Mouse (Mus musculus) MEL (cell line): Measurements from ENCODE around the gene Thrap3. TPM values are rescaled to one million over a fixed set of nuclear protein-coding genes. Genes with fewer than 3 reads are reported as not detected.

Experiments
- DNase-seq: peaks from one replicate; pipeline ENCODE4 v3.0.0; 2011; ENCODE audit warnings: low read depth, low spot score
- H3K27ac ChIP-seq: 2 replicates; pipeline ENCODE4 v1.5.1; 2012; ENCODE audit warnings: low read depth, mild to moderate bottlenecking, control low read depth, low read length, moderate library complexity; ENCODE audit not compliant: control insufficient read depth
- H3K27me3 ChIP-seq, 2 experiments: fragments of 150-350 bp in 1 of 2; sonication (generic) in 1 of 2; 2 replicates each; pipeline ENCODE4 v1.6.1; 2012; ENCODE audit warnings: low read length in 2 of 2, mild to moderate bottlenecking in 2 of 2, improper control_type of control experiment in 1 of 2, moderate library complexity in 1 of 2; ENCODE audit not compliant: insufficient read depth in 2 of 2, control insufficient read depth in 1 of 2
- H3K36me3 ChIP-seq, 2 experiments: 2 replicates each; pipeline ENCODE4 v1.6.1; 2012 to 2014; ENCODE audit warnings: low read length in 2 of 2, improper control_type of control experiment in 1 of 2, inconsistent platforms in 1 of 2, mild to moderate bottlenecking in 1 of 2; ENCODE audit not compliant: insufficient read depth in 2 of 2, control insufficient read depth in 1 of 2
- H3K4me1 ChIP-seq, 2 experiments: fragments of 150-350 bp in 1 of 2; sonication (generic) in 1 of 2; 2 replicates each; pipeline ENCODE4 v1.6.1; 2012; ENCODE audit warnings: low read length in 2 of 2, improper control_type of control experiment in 1 of 2, mild to moderate bottlenecking in 1 of 2; ENCODE audit not compliant: insufficient read depth in 2 of 2, control insufficient read depth in 1 of 2
- H3K4me3 ChIP-seq, 2 experiments: fragments of 150-350 bp in 1 of 2; sonication (generic) in 1 of 2; 2 replicates each; pipeline ENCODE4 v1.5.1; 2012; ENCODE audit warnings: low read depth in 2 of 2, low read length in 2 of 2, mild to moderate bottlenecking in 2 of 2, moderate library complexity in 2 of 2, control low read depth in 1 of 2, improper control_type of control experiment in 1 of 2; ENCODE audit not compliant: control insufficient read depth in 1 of 2, insufficient read depth in 1 of 2
- H3K79me2 ChIP-seq: 2 replicates; pipeline ENCODE4 v1.6.1; 2012; ENCODE audit warnings: mild to moderate bottlenecking, low read length, moderate library complexity; ENCODE audit not compliant: control insufficient read depth, poor library complexity, insufficient read depth
- H3K9ac ChIP-seq: 2 replicates; pipeline ENCODE4 v1.6.1; 2012; ENCODE audit warnings: low read depth, mild to moderate bottlenecking, control low read depth, low read length, moderate library complexity; ENCODE audit not compliant: control insufficient read depth, poor library complexity, severe bottlenecking
- H3K9me3 ChIP-seq: fragments of 150-350 bp; sonication (generic); replicated peaks from 2 replicates; pipeline ENCODE4 v1.6.1; 2012; ENCODE audit warnings: mild to moderate bottlenecking, low read length, improper control_type of control experiment, moderate library complexity; ENCODE audit not compliant: insufficient read depth
- CHD1 ChIP-seq: IDR thresholded peaks from 2 replicates; pipeline ENCODE4 v1.6.1; 2012; ENCODE audit warnings: low read depth, mild to moderate bottlenecking, inconsistent platforms, low read length, improper control_type of control experiment
- CHD2 ChIP-seq: IDR thresholded peaks from 2 replicates; pipeline ENCODE4 v1.6.1; 2011; ENCODE audit warnings: low read length, improper control_type of control experiment
- E2F4 ChIP-seq: IDR thresholded peaks from 2 replicates; pipeline ENCODE4 v1.6.1; 2011; ENCODE audit warnings: low read depth, low read length, improper control_type of control experiment, borderline replicate concordance
- GABPA ChIP-seq: IDR thresholded peaks from 2 replicates; pipeline ENCODE4 v1.6.1; 2012; ENCODE audit warnings: low read depth, mild to moderate bottlenecking, inconsistent platforms, low read length, improper control_type of control experiment, moderate library complexity
- GATA1 ChIP-seq: IDR thresholded peaks from 2 replicates; pipeline ENCODE4 v1.6.1; 2011; ENCODE audit warnings: low read depth, low read length, improper control_type of control experiment
- HCFC1 ChIP-seq: IDR thresholded peaks from 2 replicates; pipeline ENCODE4 v1.6.1; 2012; ENCODE audit warnings: low read depth, mild to moderate bottlenecking, inconsistent platforms, low read length, improper control_type of control experiment, moderate library complexity
- JUND ChIP-seq: IDR thresholded peaks from 2 replicates; pipeline ENCODE4 v1.6.1; 2011; ENCODE audit warnings: low read depth, mild to moderate bottlenecking, improper control_type of control experiment, low read length
- KAT2A ChIP-seq: conservative IDR thresholded peaks from 2 replicates; pipeline ENCODE4 v1.6.1; 2012; ENCODE audit warnings: low read depth, low read length, improper control_type of control experiment, inconsistent platforms
- MAFK ChIP-seq: IDR thresholded peaks from 2 replicates; pipeline ENCODE4 v1.6.1; 2011; ENCODE audit warnings: low read depth, mild to moderate bottlenecking, low read length, improper control_type of control experiment, borderline replicate concordance
- MAX ChIP-seq: IDR thresholded peaks from 2 replicates; pipeline ENCODE4 v1.6.1; 2011; ENCODE audit warnings: low read length, improper control_type of control experiment
- MEF2A ChIP-seq: IDR thresholded peaks from 2 replicates; pipeline ENCODE4 v1.6.1; 2014; ENCODE audit warnings: low read depth, mild to moderate bottlenecking, inconsistent platforms, low read length, improper control_type of control experiment; ENCODE audit not compliant: poor library complexity, insufficient replicate concordance, severe bottlenecking; ENCODE audit errors: extremely low read depth
- MXI1 ChIP-seq: IDR thresholded peaks from 2 replicates; pipeline ENCODE4 v1.6.1; 2011; ENCODE audit warnings: mild to moderate bottlenecking, low read depth, low read length, improper control_type of control experiment
- MYB ChIP-seq: IDR thresholded peaks from 2 replicates; pipeline ENCODE4 v1.6.1; 2011; ENCODE audit warnings: mild to moderate bottlenecking, low read depth, low read length, improper control_type of control experiment
- MYC ChIP-seq: IDR thresholded peaks from 2 replicates; pipeline ENCODE4 v1.6.1; 2011; ENCODE audit warnings: low read depth, mild to moderate bottlenecking, low read length, improper control_type of control experiment, moderate library complexity
- NELFE ChIP-seq: IDR thresholded peaks from 2 replicates; pipeline ENCODE4 v1.6.1; 2011; ENCODE audit warnings: low read depth, low read length, improper control_type of control experiment
- NRF1 ChIP-seq: IDR thresholded peaks from 2 replicates; pipeline ENCODE4 v1.6.1; 2014; ENCODE audit warnings: low read depth, mild to moderate bottlenecking, inconsistent platforms, low read length, improper control_type of control experiment, moderate library complexity; ENCODE audit not compliant: poor library complexity, insufficient read depth, severe bottlenecking
- POLR2A ChIP-seq, 2 experiments: IDR thresholded peaks; 2 replicates each; pipeline ENCODE4 v1.6.1; 2011 to 2012; ENCODE audit warnings: low read length in 2 of 2, mild to moderate bottlenecking in 2 of 2, control low read depth in 1 of 2, improper control_type of control experiment in 1 of 2, low read depth in 1 of 2, moderate library complexity in 1 of 2; ENCODE audit not compliant: control insufficient read depth in 1 of 2, insufficient read depth in 1 of 2, poor library complexity in 1 of 2
- POLR2AphosphoS5 ChIP-seq: IDR thresholded peaks from 2 replicates; pipeline ENCODE4 v1.6.1; 2012; ENCODE audit warnings: low read depth, borderline replicate concordance, mild to moderate bottlenecking, inconsistent platforms, low read length, moderate library complexity, mixed read lengths
- RCOR1 ChIP-seq: IDR thresholded peaks from 2 replicates; pipeline ENCODE4 v1.6.1; 2012; ENCODE audit warnings: low read depth, mild to moderate bottlenecking, inconsistent platforms, low read length, improper control_type of control experiment
- SIN3A ChIP-seq: IDR thresholded peaks from 2 replicates; pipeline ENCODE4 v1.6.1; 2012; ENCODE audit warnings: low read length, improper control_type of control experiment, inconsistent platforms
- TCF12 ChIP-seq: IDR thresholded peaks from 2 replicates; pipeline ENCODE4 v1.6.1; 2014; ENCODE audit warnings: low read depth, mild to moderate bottlenecking, inconsistent platforms, low read length, improper control_type of control experiment, moderate library complexity
- USF1 ChIP-seq: IDR thresholded peaks from 2 replicates; pipeline ENCODE4 v1.6.1; 2014; ENCODE audit warnings: low read depth, mild to moderate bottlenecking, inconsistent platforms, low read length, improper control_type of control experiment, moderate library complexity
- ZC3H11A ChIP-seq: IDR thresholded peaks from 2 replicates; pipeline ENCODE4 v1.6.1; 2012; ENCODE audit warnings: low read depth, mild to moderate bottlenecking, inconsistent platforms, low read length, improper control_type of control experiment
- polyA plus RNA-seq, 2 experiments: library from polyadenylated mRNA; stranded (reverse) in 1 of 2; unstranded in 1 of 2; fragments of >175 nt in 1 of 2; fragments of >200 nt in 1 of 2; gene quantifications; 2 replicates each; pipeline versions ENCODE4 v1.2.1 to v1.2.4; 2012; ENCODE audit warnings: low replicate concordance in 2 of 2, low read depth in 1 of 2; ENCODE audit not compliant: insufficient read length in 2 of 2, insufficient read depth in 1 of 2, missing spikeins in 1 of 2
- total RNA-seq: library from RNA; depleted of rRNA; stranded (reverse); fragments of 300-350 nt; gene quantifications from 2 replicates; pipeline ENCODE4 v1.2.3, GENCODE M21; 2012

Thrap3 gene
- total and polyA plus RNA-seq, 3 experiments, result 158 to 471 (median 310) TPM

- TF ChIP-seq NRF1, result no peak
- no peak for TF ChIP-seq GABPA
- TF ChIP-seq POLR2A (IDR thresholded peaks at IDR 0.05; ENCODE audit: control insufficient read depth in 1 of 2, insufficient read depth in 1 of 2, low read depth in 1 of 2, low read length in 2 of 2, poor library complexity in 1 of 2), result no peak
- TF ChIP-seq MEF2A, result no peak
- TF ChIP-seq GATA1, result no peak
- TF ChIP-seq ZC3H11A, result no peak
- TF ChIP-seq USF1, result no peak
- no peak for TF ChIP-seq MAFK
- TF ChIP-seq, all 39 proteins: peak for 0
- H3K4me1 ChIP-seq, result no peaks in the 10 kb centered on the region
- H3K9me3 ChIP-seq, result no peaks in the 10 kb centered on the region
- H3K36me3 ChIP-seq, result peaks cover 0 to 4% of the 10 kb centered on the region in 2 experiments; a peak in 2 of 4 replicates
- no peaks in the 10 kb centered on the region for H3K79me2 ChIP-seq
- H3K9ac ChIP-seq, result no peak overlapping the region
- no peaks in the 10 kb centered on the region for H3K27me3 ChIP-seq
- DNase-seq, result no peak
- H3K27ac ChIP-seq, result no peak overlapping the region
- H3K4me3 ChIP-seq, result no peak overlapping the region
Observed at GRCm38 (mm10) chr4:126130502-126130901, 72.1 kb downstream of the Thrap3 start.

- Histone ChIP-seq H3K27ac (no peak overlapping the region), H3K9ac (no peak overlapping the region), H3K9me3 (no peaks in the 10 kb centered on the region), H3K4me3 (no peak overlapping the region), H3K36me3 (peaks cover 0 to 7% of the 10 kb centered on the region in 2 experiments; a peak in 1 of 4 replicates), H3K27me3 (no peaks in the 10 kb centered on the region), H3K79me2 (0 out of 2 replicates have a peak, but pooled peaks cover 1% of the 10 kb centered on the region), H3K4me1 (no peaks in the 10 kb centered on the region)
- DNase-seq, result no peak
- TF ChIP-seq ZC3H11A, result no peak
- TF ChIP-seq POLR2A (IDR thresholded peaks at IDR 0.05; ENCODE audit: control insufficient read depth in 1 of 2, insufficient read depth in 1 of 2, low read depth in 1 of 2, low read length in 2 of 2, poor library complexity in 1 of 2), result no peak
- TF ChIP-seq CHD2, result no peak
- TF ChIP-seq E2F4, result no peak
- no peak for TF ChIP-seq MXI1
- TF ChIP-seq KAT2A, result no peak
- TF ChIP-seq JUND, result no peak
- no peak for TF ChIP-seq NRF1
- no peak for TF ChIP-seq SIN3A
- no peak for TF ChIP-seq MAFK
- no peak for TF ChIP-seq MYB
- no peak for TF ChIP-seq MAX
- no peak for TF ChIP-seq NELFE
- no peak for TF ChIP-seq TCF12
- TF ChIP-seq POLR2AphosphoS5, result no peak
- no peak for TF ChIP-seq RCOR1
- no peak for TF ChIP-seq HCFC1
- TF ChIP-seq CHD1, result no peak
- no peak for TF ChIP-seq MYC
- no peak for TF ChIP-seq MEF2A
Observed at GRCm38 (mm10) chr4:126123309-126124040, 79.1 kb downstream of the Thrap3 start.
